Mouse (Mus musculus) intestine, embryonic 14.5 days (tissue): ENCODE data around the gene Rap1gds1. TPM values are rescaled to one million over a fixed set of nuclear protein-coding genes. Genes with fewer than 3 reads are reported as not detected.

ENCODE experiments used
- ATAC-seq: fragments of 200-750 bp; cut with Nextera tagmentation; replicated peaks from 2 replicates; pipeline ENCODE4 v1.8.0; 2017; ENCODE audit warnings: low read depth, moderate number of reproducible peaks, moderate TSS enrichment, moderate library complexity; ENCODE audit not compliant: low FRiP score, low TSS enrichment
- DNase-seq: peaks from one replicate; pipeline ENCODE4 v3.0.0-alpha.2; 2018; ENCODE audit warnings: low spot score
- H3K27ac ChIP-seq: fragments of 300-500 bp; sonication (generic); 2 replicates; pipeline ENCODE4 v1.5.1; 2014; ENCODE audit warnings: low read depth, mild to moderate bottlenecking, control low read depth
- H3K27me3 ChIP-seq: fragments of 300-500 bp; sonication (generic); replicated peaks from 2 replicates; pipeline ENCODE4 v1.6.1; 2014; ENCODE audit warnings: low read length, control low read depth; ENCODE audit not compliant: control insufficient read depth, insufficient read depth
- H3K36me3 ChIP-seq: fragments of 300-500 bp; sonication (generic); 2 replicates; pipeline ENCODE4 v1.6.1; 2014; ENCODE audit warnings: low read length, control low read depth; ENCODE audit not compliant: control insufficient read depth, insufficient read depth
- H3K4me1 ChIP-seq: fragments of 300-500 bp; sonication (generic); replicated peaks from 2 replicates; pipeline ENCODE4 v1.6.1; 2014; ENCODE audit warnings: low read length, control low read depth, mixed read lengths; ENCODE audit not compliant: control insufficient read depth, insufficient read depth
- H3K4me2 ChIP-seq: fragments of 300-500 bp; sonication (generic); 2 replicates; pipeline ENCODE4 v1.6.1; 2014; ENCODE audit warnings: low read length
- H3K4me3 ChIP-seq: fragments of 300-500 bp; sonication (generic); 2 replicates; pipeline ENCODE4 v1.5.1; 2014; ENCODE audit warnings: low read depth, low read length, control low read depth, mixed read lengths
- H3K9ac ChIP-seq: fragments of 300-500 bp; sonication (generic); 2 replicates; pipeline ENCODE4 v1.6.1; 2014; ENCODE audit warnings: mild to moderate bottlenecking, low read length
- H3K9me3 ChIP-seq: fragments of 300-500 bp; sonication (generic); 2 replicates; pipeline ENCODE4 v1.6.1; 2016; ENCODE audit warnings: low read length, control low read depth; ENCODE audit not compliant: control insufficient read depth
- WGBS: fragments of 180-500 bp; shearing (Covaris S2); extraction: QIAGEN DNeasy Blood & Tissue Kit; methylation state at CpG from one replicate; pipeline ENCODE4 v1.1.7; 2014; 5-methylcytosine and 5-hydroxymethylcytosine counted together
- polyA plus RNA-seq: library from polyadenylated mRNA; unstranded; fragments of >200 nt; fragmentation: Nextera tagmentation; extraction: Ambion mirVana; gene quantifications from 2 replicates; pipeline ENCODE4 v1.2.1, GENCODE M21; 2014

The Rap1gds1 gene
- polyA plus RNA-seq, 1 experiment from 2014 or later, result 61.4 TPM

DNA sequence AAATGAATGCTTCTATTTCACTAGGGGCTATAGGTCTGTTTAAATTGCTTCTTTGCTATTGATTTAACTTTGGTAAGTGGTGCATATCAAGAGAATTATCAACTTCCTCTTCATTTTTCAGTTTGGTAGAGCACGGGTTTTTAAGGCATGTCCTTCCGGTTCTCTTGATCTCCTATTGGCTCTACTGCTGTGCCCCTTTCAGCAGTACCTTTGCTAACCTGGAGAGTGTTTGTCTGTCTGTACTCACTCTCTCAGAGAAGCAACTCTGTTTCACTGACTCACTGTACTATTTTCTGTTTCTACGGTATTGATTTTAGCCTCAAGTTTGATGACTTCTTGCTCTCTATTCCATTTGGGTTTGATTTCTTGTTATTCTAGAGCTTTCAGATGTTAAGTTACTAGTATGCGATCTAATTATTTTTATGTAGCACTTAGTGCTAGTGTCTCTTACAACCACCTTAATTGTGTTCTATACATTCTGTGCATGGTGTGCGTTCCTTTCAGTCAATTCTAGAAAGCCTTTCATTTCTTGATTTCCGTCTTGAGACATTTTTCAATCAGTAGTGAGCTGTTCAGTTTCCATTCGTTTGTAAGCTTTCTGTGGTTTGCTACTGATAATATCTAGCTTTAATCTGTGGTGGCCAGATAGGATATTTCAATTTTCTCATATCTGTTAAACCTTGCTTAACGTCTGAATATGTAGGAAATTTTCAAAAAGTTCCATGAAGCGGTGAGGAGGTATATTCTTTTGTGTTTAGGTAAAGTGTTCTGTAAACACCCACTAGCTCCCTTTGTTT lies 74.7 kb downstream of the Rap1gds1 start:
- no peak overlapping the region for H3K4me2 ChIP-seq
- DNase-seq, result no peak
- WGBS, result 90% methylated on average over 9 of the region's 9 CpGs

DNA sequence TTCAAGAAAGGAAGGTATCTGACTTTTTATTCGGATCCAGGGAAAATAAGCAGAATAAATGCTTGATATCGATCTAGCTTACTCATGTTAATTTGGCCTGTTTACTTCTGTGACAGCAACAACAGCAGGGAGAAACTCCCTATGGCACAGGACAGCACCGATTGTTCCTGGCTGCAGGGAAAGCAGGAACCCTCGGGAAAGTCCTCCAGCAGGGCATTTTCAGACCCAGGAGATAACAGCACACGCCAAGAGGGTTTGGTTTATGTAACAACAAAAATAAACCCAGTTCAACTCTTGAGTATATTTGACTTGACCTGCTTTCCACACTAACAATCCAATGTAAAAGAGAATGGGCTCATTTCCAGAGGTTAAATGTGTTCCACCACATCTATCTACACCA lies 81.5 kb downstream of the Rap1gds1 start:
- Histone ChIP-seq H3K9ac (no peak overlapping the region), H3K27me3 (no peaks in the 10 kb centered on the region), H3K4me3 (no peak overlapping the region), H3K27ac (no peak overlapping the region), H3K9me3 (peaks cover 5% of the 10 kb centered on the region; the same call in 1 of the 2 replicates), H3K4me1 (no peaks in the 10 kb centered on the region), H3K36me3 (peaks cover 16% of the 10 kb centered on the region; the same call in 1 of the 2 replicates), H3K4me2 (no peak overlapping the region)
- ATAC-seq, result no peak
- no peak for DNase-seq
- 74% methylated on average over 5 of the region's 5 CpGs for WGBS

More for the DNA sequence above, 74.7 kb downstream of the Rap1gds1 start:
- Histone ChIP-seq H3K27ac (no peak overlapping the region), H3K27me3 (no peaks in the 10 kb centered on the region), H3K4me3 (no peak overlapping the region), H3K4me1 (no peaks in the 10 kb centered on the region), H3K9me3 (peaks cover 5% of the 10 kb centered on the region; the same call in 1 of the 2 replicates), H3K36me3 (peaks cover 19% of the 10 kb centered on the region; the same call in 1 of the 2 replicates), H3K9ac (no peak overlapping the region)
- ATAC-seq, result no peak

DNA sequence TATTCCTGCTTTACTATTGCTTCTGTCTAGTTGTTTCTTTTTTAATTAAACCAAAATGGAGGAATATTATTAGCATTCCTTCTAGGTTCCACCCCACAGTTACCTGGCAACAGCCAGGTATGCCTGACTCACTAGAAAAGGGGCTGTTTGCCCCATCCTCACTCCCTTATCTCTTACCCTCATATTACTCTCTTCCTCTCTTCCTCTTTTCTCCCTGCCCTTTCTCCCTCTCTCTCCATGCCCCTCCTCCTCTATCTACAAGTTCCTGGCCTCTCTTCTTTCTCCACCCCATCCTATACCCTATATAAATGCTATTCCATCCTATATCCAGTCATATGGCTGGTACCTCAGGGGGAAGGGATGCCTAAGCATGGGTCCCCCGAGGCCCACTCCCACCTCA lies 83.6 kb downstream of the Rap1gds1 start:
- Histone ChIP-seq H3K4me3 (no peak overlapping the region), H3K36me3 (peaks cover 2% of the 10 kb centered on the region; the same call in 1 of the 2 replicates), H3K9me3 (peaks cover 2% of the 10 kb centered on the region; the same call in 1 of the 2 replicates), H3K27me3 (no peaks in the 10 kb centered on the region), H3K27ac (no peak overlapping the region), H3K9ac (no peak overlapping the region), H3K4me2 (no peak overlapping the region), H3K4me1 (no peaks in the 10 kb centered on the region)
- WGBS, result 64% methylated on average over 1 of the region's 1 CpGs
- no peak for DNase-seq
- no peak for ATAC-seq

DNA sequence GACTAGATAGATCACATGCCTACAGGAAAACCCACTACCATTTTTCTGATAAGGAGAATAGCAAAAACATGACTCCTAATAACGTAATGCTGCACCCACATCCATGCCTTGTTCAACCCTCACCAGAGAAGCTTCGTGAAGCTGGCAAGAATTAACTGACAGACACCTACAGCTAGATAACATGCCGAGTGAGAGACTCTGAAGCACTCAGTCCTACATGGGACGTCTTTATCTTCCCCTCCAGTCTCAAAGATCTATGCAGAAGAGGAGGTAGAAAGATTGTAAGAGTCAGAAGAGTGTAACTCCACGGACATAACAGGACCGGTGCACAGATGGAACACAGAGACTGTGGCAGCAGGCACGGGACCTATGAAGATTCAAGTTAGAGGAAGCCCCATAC lies 85.9 kb downstream of the Rap1gds1 start:
- 91% methylated on average over 7 of the region's 7 CpGs for WGBS
- H3K27ac ChIP-seq, result no peak overlapping the region
- H3K4me2 ChIP-seq, result no peak overlapping the region
- no peaks in the 10 kb centered on the region for H3K36me3 ChIP-seq
- H3K4me1 ChIP-seq, result no peaks in the 10 kb centered on the region
- H3K9me3 ChIP-seq, result peaks cover 2% of the 10 kb centered on the region; the same call in 1 of the 2 replicates
- no peak overlapping the region for H3K9ac ChIP-seq
- ATAC-seq (no peak), DNase-seq (no peak)
- H3K4me3 ChIP-seq, result no peak overlapping the region
- no peaks in the 10 kb centered on the region for H3K27me3 ChIP-seq

DNA sequence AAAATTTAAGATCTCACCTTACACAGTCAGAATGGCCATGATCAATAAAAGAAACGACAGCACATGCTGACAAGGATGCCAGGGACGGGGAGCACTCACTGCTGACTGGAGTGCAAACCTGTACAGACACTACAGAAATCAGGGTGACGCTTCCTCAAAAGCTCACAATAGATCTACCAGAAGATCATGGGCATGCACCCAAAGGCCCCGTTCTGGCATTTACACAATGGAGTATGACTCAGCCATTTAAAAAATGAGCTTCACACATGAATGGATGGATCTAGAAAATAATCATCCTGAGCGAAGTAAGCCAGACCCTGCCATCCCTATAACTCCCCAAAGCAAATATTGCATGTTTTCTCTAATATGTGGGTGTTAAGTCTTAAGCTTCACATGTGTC lies 87.0 kb downstream of the Rap1gds1 start:
- no peaks in the 10 kb centered on the region for H3K36me3 ChIP-seq
- H3K4me1 ChIP-seq, result no peaks in the 10 kb centered on the region
- H3K9me3 ChIP-seq, result peaks cover 2% of the 10 kb centered on the region; the same call in 1 of the 2 replicates
- no peak overlapping the region for H3K9ac ChIP-seq
- 95% methylated on average over 5 of the region's 5 CpGs for WGBS
- H3K4me2 ChIP-seq, result no peak overlapping the region
- H3K27ac ChIP-seq, result no peak overlapping the region
- ATAC-seq, result no peak
- H3K4me3 ChIP-seq, result no peak overlapping the region
- no peak for DNase-seq
- no peaks in the 10 kb centered on the region for H3K27me3 ChIP-seq

DNA sequence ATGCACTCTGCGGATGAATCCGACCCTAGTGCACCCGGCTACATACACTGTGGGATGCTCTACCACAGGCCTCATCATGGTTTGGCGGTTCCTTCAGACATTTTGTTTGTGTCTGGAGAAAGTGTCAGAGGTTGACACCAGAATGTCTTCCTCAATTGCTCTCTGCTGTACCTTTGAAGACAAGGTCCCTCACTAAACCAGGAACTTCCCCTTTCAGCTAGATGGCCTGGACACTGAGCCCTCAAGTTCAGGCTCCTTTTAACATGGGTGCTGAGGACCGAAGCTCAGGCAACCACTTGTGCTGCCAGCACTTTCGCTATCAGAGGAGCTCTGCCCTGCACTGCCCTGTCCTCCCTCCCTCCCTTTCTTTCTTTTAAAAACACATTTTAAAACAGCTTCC lies 92.8 kb downstream of the Rap1gds1 start:
- H3K27me3 ChIP-seq, result no peaks in the 10 kb centered on the region
- H3K36me3 ChIP-seq, result peaks cover 10% of the 10 kb centered on the region
- DNase-seq (no peak), ATAC-seq (no peak)
- H3K4me2 ChIP-seq, result no peak overlapping the region
- H3K9ac ChIP-seq, result no peak overlapping the region
- 91% methylated on average over 6 of the region's 6 CpGs for WGBS
- H3K4me3 ChIP-seq, result no peak overlapping the region
- H3K27ac ChIP-seq, result no peak overlapping the region
- H3K9me3 ChIP-seq, result no peaks in the 10 kb centered on the region
- H3K4me1 ChIP-seq, result no peaks in the 10 kb centered on the region

DNA sequence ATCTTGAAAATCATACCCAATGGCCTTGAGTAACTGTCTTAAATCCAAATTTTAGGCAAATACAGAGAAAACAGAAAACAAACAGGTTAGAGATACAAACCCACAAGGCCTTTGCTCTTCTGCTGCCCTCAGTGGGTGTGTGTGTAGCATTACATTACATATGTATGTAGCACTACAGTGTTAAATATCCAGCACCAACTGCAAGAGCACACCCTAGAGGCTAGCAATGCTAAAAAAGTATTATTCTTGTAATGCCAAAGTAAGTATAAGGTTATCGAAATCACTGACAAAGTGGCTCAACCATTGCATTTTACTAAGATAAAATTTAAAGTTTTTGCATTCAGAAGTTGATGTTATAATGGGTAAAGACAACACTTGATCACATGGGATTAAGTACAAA lies 97.6 kb downstream of the Rap1gds1 start:
- DNase-seq, result no peak
- Histone ChIP-seq H3K9ac (no peak overlapping the region), H3K36me3 (peaks cover 19% of the 10 kb centered on the region), H3K27ac (no peak overlapping the region), H3K27me3 (no peaks in the 10 kb centered on the region), H3K4me2 (no peak overlapping the region), H3K4me1 (no peaks in the 10 kb centered on the region), H3K9me3 (no peaks in the 10 kb centered on the region), H3K4me3 (no peak overlapping the region)
- WGBS, result 98% methylated on average over 1 of the region's 1 CpGs
- no peak for ATAC-seq

DNA sequence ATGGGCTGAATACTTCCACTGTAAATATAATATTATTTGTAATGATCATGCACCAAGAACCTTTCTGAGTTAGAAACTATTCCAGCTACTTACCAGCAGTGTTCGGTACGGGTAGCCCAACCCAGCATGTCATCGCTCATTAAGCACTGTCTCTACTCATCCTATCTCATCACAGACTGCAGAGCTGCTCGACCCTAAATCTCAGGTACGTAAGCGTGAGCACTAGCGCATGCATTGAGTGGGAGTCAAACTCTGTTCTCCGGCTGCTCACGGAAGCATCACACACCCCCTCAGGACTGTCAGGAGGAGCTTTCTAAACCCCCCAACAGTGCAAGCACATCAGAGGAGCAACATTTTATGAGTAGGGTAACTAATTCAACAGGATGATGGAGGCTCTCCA lies 107.4 kb downstream of the Rap1gds1 start:
- H3K4me2 ChIP-seq, result no peak overlapping the region
- no peak overlapping the region for H3K4me3 ChIP-seq
- H3K9ac ChIP-seq, result no peak overlapping the region
- H3K9me3 ChIP-seq, result no peaks in the 10 kb centered on the region
- no peaks in the 10 kb centered on the region for H3K4me1 ChIP-seq
- H3K27ac ChIP-seq, result no peak overlapping the region
- no peaks in the 10 kb centered on the region for H3K27me3 ChIP-seq
- ATAC-seq (no peak), DNase-seq (no peak)
- H3K36me3 ChIP-seq, result peaks cover 19% of the 10 kb centered on the region
- WGBS, result 91% methylated on average over 9 of the region's 9 CpGs

DNA sequence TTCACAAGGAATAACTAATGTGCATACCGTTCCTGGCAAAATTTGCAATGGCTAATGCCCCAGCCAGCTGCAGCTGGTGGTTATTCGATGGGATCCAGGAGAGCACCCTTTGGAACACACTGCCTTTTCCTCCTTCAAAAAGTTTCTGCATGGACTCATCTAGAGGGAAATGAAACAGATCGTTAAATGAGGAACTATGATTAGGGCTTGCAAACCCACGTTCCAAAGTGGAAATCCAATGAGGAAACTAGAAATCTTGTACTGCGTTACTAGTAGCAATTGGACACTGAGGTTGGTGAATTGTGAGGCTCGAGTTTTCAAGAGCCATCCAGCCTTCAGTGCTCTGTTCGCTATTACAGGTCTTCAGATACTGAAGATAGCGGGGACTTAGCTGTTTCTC lies 116.5 kb downstream of the Rap1gds1 start:
- DNase-seq, result no peak
- 93% methylated on average over 8 of the region's 8 CpGs for WGBS
- Histone ChIP-seq H3K36me3 (peaks cover 72% of the 10 kb centered on the region), H3K4me3 (no peak overlapping the region), H3K27ac (no peak overlapping the region), H3K4me2 (no peak overlapping the region), H3K27me3 (no peaks in the 10 kb centered on the region), H3K9ac (no peak overlapping the region), H3K4me1 (no peaks in the 10 kb centered on the region), H3K9me3 (no peaks in the 10 kb centered on the region)
- ATAC-seq, result no peak
